Mouse (Mus musculus): Measurements from ENCODE around the gene Tlx2. TPM values are rescaled to one million over a fixed set of nuclear protein-coding genes. Genes with fewer than 3 reads are reported as not detected.

The Tlx2 gene
- polyA plus RNA-seq, 1 experiment from 2014 or later, result 0.79 TPM

GRCm38 (mm10) chr6:83066441-83066840, 3.7 kb downstream of the Tlx2 start:
- Histone ChIP-seq H3K4me1 (peaks cover 38% of the 10 kb centered on the region), H3K36me3 (no peaks in the 10 kb centered on the region), H3K27me3 (ENCODE audit: low read depth, poor library complexity, severe bottlenecking) (peaks cover 100% of the 10 kb centered on the region), H3K27ac (replicated peaks) (no peak overlapping the region), H3K9me3 (replicated peaks) (no peaks in the 10 kb centered on the region), H3K4me3 (no peak overlapping the region)
- no peak for DNase-seq (ENCODE audit: low spot score)
- 28% methylated on average over 6 of the region's 6 CpGs for WGBS

- Histone ChIP-seq H3K36me3 (no peaks in the 10 kb centered on the region), H3K27me3 (ENCODE audit: low read depth, poor library complexity, severe bottlenecking) (peaks cover 100% of the 10 kb centered on the region), H3K4me3 (no peak overlapping the region), H3K27ac (replicated peaks) (no peak overlapping the region), H3K9me3 (replicated peaks) (no peaks in the 10 kb centered on the region), H3K4me1 (peaks cover 34% of the 10 kb centered on the region)
- DNase-seq (ENCODE audit: low spot score), result no peak
- 35% methylated on average over 8 of the region's 8 CpGs for WGBS
These were observed 4.1 kb downstream of the Tlx2 start for GRCm38 (mm10) chr6:83065995-83066394.

GRCm38 (mm10) chr6:83058725-83059124, 11.4 kb downstream of the Tlx2 start:
- Histone ChIP-seq H3K27ac (replicated peaks) (no peak overlapping the region), H3K9me3 (replicated peaks) (no peaks in the 10 kb centered on the region), H3K27me3 (ENCODE audit: low read depth, poor library complexity, severe bottlenecking) (peaks cover 48% of the 10 kb centered on the region), H3K4me1 (peaks cover 18% of the 10 kb centered on the region), H3K36me3 (peaks cover 25% of the 10 kb centered on the region), H3K4me3 (no peak overlapping the region)
- 76% methylated on average over 2 of the region's 2 CpGs for WGBS
- DNase-seq (ENCODE audit: low spot score), result no peak

GRCm38 (mm10) chr6:83057790-83058189, 12.3 kb downstream of the Tlx2 start, which contains the start of gene Dqx1:
Dqx1 (plus strand) TSS chr6:83057844.
- Histone ChIP-seq H3K4me1 (peaks cover 28% of the 10 kb centered on the region), H3K4me3 (0 out of 2 replicates have a peak within 1 kb of the TSS, but pooled peaks have one; percentile 97), H3K36me3 (peaks cover 25% of the 10 kb centered on the region), H3K27me3 (ENCODE audit: low read depth, poor library complexity, severe bottlenecking) (peaks cover 39% of the 10 kb centered on the region), H3K9me3 (replicated peaks) (no peaks in the 10 kb centered on the region), H3K27ac (replicated peaks) (no peak within 1 kb of the TSS)
- 57% methylated on average over 3 of the region's 3 CpGs for WGBS
- no peak for DNase-seq (ENCODE audit: low spot score)

- peaks cover 37% of the 10 kb centered on the region for H3K4me1 ChIP-seq
- no peaks in the 10 kb centered on the region for H3K9me3 ChIP-seq (replicated peaks)
- WGBS, result under 1% methylated on average over 50 of the region's 50 CpGs
- peaks cover 52% of the 10 kb centered on the region for H3K36me3 ChIP-seq
- DNase-seq (ENCODE audit: low spot score), result no peak
- peak within 1 kb of the TSS; percentile 91 for H3K27ac ChIP-seq (replicated peaks)
- H3K27me3 ChIP-seq (ENCODE audit: low read depth, poor library complexity, severe bottlenecking), result peaks cover 11% of the 10 kb centered on the region
- peak within 1 kb of the TSS; percentile 97 for H3K4me3 ChIP-seq
These were observed 15.1 kb downstream of the Tlx2 start, which contains the start of gene Htra2 for GRCm38 (mm10) chr6:83054871-83055431. Htra2 (minus strand) TSS chr6:83055273.

GRCm38 (mm10) chr6:83054074-83054851, 15.8 kb downstream of the Tlx2 start, which contains the start of gene Aup1:
Aup1 (plus strand) TSS chr6:83054521.
- H3K4me1 ChIP-seq, result peaks cover 37% of the 10 kb centered on the region

GRCm38 (mm10) chr6:83053136-83053960, 16.7 kb downstream of the Tlx2 start:
- 3% methylated on average over 26 of the region's 26 CpGs for WGBS
- Histone ChIP-seq H3K27me3 (ENCODE audit: low read depth, poor library complexity, severe bottlenecking) (no peaks in the 10 kb centered on the region), H3K4me3 (peak overlapping the region; percentile 97), H3K27ac (replicated peaks) (peak overlapping the region; percentile 91), H3K36me3 (peaks cover 51% of the 10 kb centered on the region), H3K9me3 (replicated peaks) (no peaks in the 10 kb centered on the region), H3K4me1 (peaks cover 37% of the 10 kb centered on the region)
- DNase-seq (ENCODE audit: low spot score), result peak; percentile 62

More at GRCm38 (mm10) chr6:83054074-83054851, 15.8 kb downstream of the Tlx2 start, which contains the start of gene Aup1:
- Histone ChIP-seq H3K9me3 (replicated peaks) (no peaks in the 10 kb centered on the region), H3K27ac (replicated peaks) (peak within 1 kb of the TSS; percentile 91), H3K36me3 (peaks cover 52% of the 10 kb centered on the region), H3K27me3 (ENCODE audit: low read depth, poor library complexity, severe bottlenecking) (peaks cover 5% of the 10 kb centered on the region), H3K4me3 (peak within 1 kb of the TSS; percentile 97)
- peak; percentile 98 for DNase-seq (ENCODE audit: low spot score)
- WGBS, result under 1% methylated on average over 64 of the region's 64 CpGs

GRCm38 (mm10) chr6:83049367-83049766, 20.7 kb downstream of the Tlx2 start:
- WGBS, result 78% methylated on average over 10 of the region's 10 CpGs
- H3K27ac ChIP-seq (replicated peaks), result no peak overlapping the region
- H3K36me3 ChIP-seq, result peaks cover 27% of the 10 kb centered on the region
- no peaks in the 10 kb centered on the region for H3K9me3 ChIP-seq (replicated peaks)
- H3K27me3 ChIP-seq (ENCODE audit: low read depth, poor library complexity, severe bottlenecking), result no peaks in the 10 kb centered on the region
- H3K4me1 ChIP-seq, result peaks cover 26% of the 10 kb centered on the region
- DNase-seq (ENCODE audit: low spot score), result no peak
- no peak overlapping the region for H3K4me3 ChIP-seq

GRCm38 (mm10) chr6:83044742-83045141, 25.4 kb downstream of the Tlx2 start:
- Histone ChIP-seq H3K4me1 (peaks cover 12% of the 10 kb centered on the region), H3K36me3 (no peaks in the 10 kb centered on the region), H3K9me3 (replicated peaks) (no peaks in the 10 kb centered on the region), H3K27me3 (ENCODE audit: low read depth, poor library complexity, severe bottlenecking) (no peaks in the 10 kb centered on the region; the same call in 1 of the 2 replicates), H3K4me3 (no peak overlapping the region), H3K27ac (replicated peaks) (no peak overlapping the region)
- no peak for DNase-seq (ENCODE audit: low spot score)
- WGBS, result 83% methylated on average over 9 of the region's 9 CpGs

- Histone ChIP-seq H3K9me3 (replicated peaks) (no peaks in the 10 kb centered on the region), H3K4me3 (no peak overlapping the region), H3K27ac (replicated peaks) (no peak overlapping the region), H3K36me3 (no peaks in the 10 kb centered on the region), H3K4me1 (peaks cover 13% of the 10 kb centered on the region), H3K27me3 (ENCODE audit: low read depth, poor library complexity, severe bottlenecking) (no peaks in the 10 kb centered on the region; the same call in 1 of the 2 replicates)
- 89% methylated on average over 5 of the region's 5 CpGs for WGBS
- DNase-seq (ENCODE audit: low spot score), result no peak
These were observed 26.1 kb downstream of the Tlx2 start for GRCm38 (mm10) chr6:83043993-83044392.

GRCm38 (mm10) chr6:83043561-83043960, 26.5 kb downstream of the Tlx2 start:
- Histone ChIP-seq H3K27me3 (ENCODE audit: low read depth, poor library complexity, severe bottlenecking) (no peaks in the 10 kb centered on the region; the same call in 1 of the 2 replicates), H3K9me3 (replicated peaks) (no peaks in the 10 kb centered on the region), H3K4me3 (no peak overlapping the region), H3K36me3 (no peaks in the 10 kb centered on the region), H3K4me1 (peaks cover 17% of the 10 kb centered on the region), H3K27ac (replicated peaks) (no peak overlapping the region)
- WGBS, result 70% methylated on average over 6 of the region's 6 CpGs
- no peak for DNase-seq (ENCODE audit: low spot score)

GRCm38 (mm10) chr6:83040601-83041000, 29.5 kb downstream of the Tlx2 start:
- H3K9me3 ChIP-seq (replicated peaks), result no peaks in the 10 kb centered on the region
- H3K36me3 ChIP-seq, result no peaks in the 10 kb centered on the region
- WGBS, result 76% methylated on average over 5 of the region's 5 CpGs
- H3K4me1 ChIP-seq, result peaks cover 23% of the 10 kb centered on the region
- H3K27ac ChIP-seq (replicated peaks), result no peak overlapping the region
- H3K4me3 ChIP-seq, result no peak overlapping the region
- no peak for DNase-seq (ENCODE audit: low spot score)
- H3K27me3 ChIP-seq (ENCODE audit: low read depth, poor library complexity, severe bottlenecking), result peaks cover 28% of the 10 kb centered on the region
